ENCODE assay signal across 9 mouse cellular contexts in the genomic region with DNA sequence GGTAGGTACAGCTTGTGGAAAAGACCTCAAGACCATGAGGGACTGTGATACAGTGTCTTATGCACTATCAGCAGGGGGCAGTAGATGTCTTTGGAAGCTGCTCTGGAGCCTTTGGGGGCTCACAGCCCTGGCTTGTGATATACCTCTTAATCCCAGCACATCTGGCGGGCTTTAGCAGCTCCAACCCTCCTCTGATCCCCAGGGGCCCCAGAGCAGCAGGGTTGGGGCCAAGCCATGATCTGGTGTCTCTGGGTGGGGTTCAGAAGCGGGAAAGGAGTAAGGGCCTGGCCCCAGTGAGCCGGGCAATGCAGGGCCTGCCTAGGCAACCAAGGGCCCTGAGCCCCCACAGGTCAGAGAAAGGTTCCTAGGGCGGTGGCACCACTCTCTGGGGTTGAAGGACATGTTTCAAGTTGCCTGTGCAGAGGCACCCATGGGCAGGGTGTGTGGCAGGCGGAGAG. TPM values are rescaled to one million over a fixed set of nuclear protein-coding genes. Genes with fewer than 3 reads are reported as not detected.
DNase-seq lines count a peak whose midpoint lies in the region; ATAC-seq lines count a peak whose summit lies in the region.
"Had no signal": no experiment of that assay in that cellular context is flagged by ENCODE, and none has a peak within 500 bp of the region (broad histone marks: within the 10 kb centered on the region; RNA-seq: fewer than 3 reads in every experiment).

No protein-coding gene starts in this region.

- H3K4me2 ChIP-seq in midbrain, embryonic 12.5 days (replicated peaks), result no peak overlapping the region

- no peak overlapping the region for H3K27ac ChIP-seq in midbrain, embryonic 12.5 days (replicated peaks)

- peak; percentile 27; the same call in 1 of the 2 replicates for ATAC-seq in midbrain, embryonic 12.5 days (ENCODE audit: low FRiP score, low read depth)

- H3K9me3 ChIP-seq in midbrain, embryonic 12.5 days, result no peaks in the 10 kb centered on the region

- H3K4me3 ChIP-seq in midbrain, embryonic 12.5 days, result no peak overlapping the region

- peak; percentile 44 for DNase-seq in adrenal gland, postnatal 10 days
- DNase-seq in adrenal gland, postnatal 4 days (ENCODE audit: low spot score in 2 of 2), result no peak
- peak; percentile 85 for DNase-seq in A20 (ENCODE audit: low read depth, low spot score)
- peak; percentile 89 for DNase-seq in embryo, embryonic 10.5 days (ENCODE audit: low spot score)
- peak; percentile 75 to 83 for DNase-seq in heart, adult 18-20 months
- peak; percentile 57 to 74 for DNase-seq in kidney, postnatal 4 days
- DNase-seq in thymus, postnatal 10 days (ENCODE audit: low spot score in 2 of 2), result peak; percentile 77 to 87

- H3K27me3 ChIP-seq in midbrain, embryonic 12.5 days, result no peaks in the 10 kb centered on the region; the same call in 1 of the 2 replicates

- H3K36me3 ChIP-seq in midbrain, embryonic 12.5 days, result no peaks in the 10 kb centered on the region

- WGBS in midbrain, embryonic 12.5 days, result 62% methylated on average over 5 of the region's 5 CpGs

- H3K4me1 ChIP-seq in midbrain, embryonic 12.5 days, result no peaks in the 10 kb centered on the region

- no peak overlapping the region for H3K9ac ChIP-seq in midbrain, embryonic 12.5 days (replicated peaks)

RNA-seq across cellular contexts. Expression of a gene that starts 0.9 kb away (rescaled TPM):
- 100 to 1,000 TPM; 196 to 793 TPM for total RNA-seq in adrenal gland, postnatal 10 days (2021)
- 100 to 1,000 TPM in 1 of 2 experiments, 10 to 100 TPM in 1; 79.5 to 219 TPM for total RNA-seq in adrenal gland, postnatal 4 days (2021)
- 1 to 10 TPM; 1.8 to 2.6 TPM for total RNA-seq in heart, adult 18-20 months (2021)
- 0.66 TPM in 1 of 2 replicates, not detected in the other for polyA plus RNA-seq in midbrain, embryonic 12.5 days (2016; fragmentation: Nextera tagmentation; extraction: Ambion mirVana)
- total RNA-seq: layer of hippocampus, postnatal 36 days had no signal

RNA-seq across cellular contexts. Expression of a gene that starts 6.0 kb away (rescaled TPM):
- total RNA-seq in adrenal gland, postnatal 10 days (2021), result not detected
- not detected for total RNA-seq in adrenal gland, postnatal 4 days (2021)
- not detected for total RNA-seq in heart, adult 18-20 months (2021)
- polyA plus RNA-seq in midbrain, embryonic 12.5 days (2016; fragmentation: Nextera tagmentation; extraction: Ambion mirVana), result 0.56 TPM in 1 of 2 replicates, not detected in the other
- total RNA-seq: layer of hippocampus, postnatal 36 days had no signal

RNA-seq across cellular contexts. Expression of a gene that starts 19.9 kb away (rescaled TPM):
- 10 to 100 TPM; 26.7 to 39.3 TPM for total RNA-seq in adrenal gland, postnatal 10 days (2021)
- total RNA-seq in adrenal gland, postnatal 4 days (2021), result 10 to 100 TPM; 25.1 to 43.0 TPM
- total RNA-seq in heart, adult 18-20 months (2021), result 10 to 100 TPM; 24.7 to 33.1 TPM
- 9.8 and 11.1 TPM in 2 replicates for polyA plus RNA-seq in midbrain, embryonic 12.5 days (2016; fragmentation: Nextera tagmentation; extraction: Ambion mirVana)

RNA-seq across cellular contexts. Expression of a gene that starts 52.8 kb away (rescaled TPM):
- total RNA-seq in adrenal gland, postnatal 10 days (2021), result 100 to 1,000 TPM; 603 to 610 TPM
- total RNA-seq in adrenal gland, postnatal 4 days (2021), result 100 to 1,000 TPM; 536 to 544 TPM
- total RNA-seq in heart, adult 18-20 months (2021), result 1,000 to 10,000 TPM in 1 of 2 experiments, 100 to 1,000 TPM in 1; 997 to 1,066 TPM
- 163 and 183 TPM in 2 replicates for polyA plus RNA-seq in midbrain, embryonic 12.5 days (2016; fragmentation: Nextera tagmentation; extraction: Ambion mirVana)

RNA-seq across cellular contexts. Expression of a gene that starts 58.0 kb away (rescaled TPM):
- total RNA-seq in adrenal gland, postnatal 10 days (2021), result 1,000 to 10,000 TPM in 1 of 2 experiments, 100 to 1,000 TPM in 1; 272 to 1,179 TPM
- 100 to 1,000 TPM; 118 to 299 TPM for total RNA-seq in adrenal gland, postnatal 4 days (2021)
- total RNA-seq in heart, adult 18-20 months (2021), result under 1 TPM in 1 of 2 experiments, not detected in 1; 0.67 TPM
- polyA plus RNA-seq in midbrain, embryonic 12.5 days (2016; fragmentation: Nextera tagmentation; extraction: Ambion mirVana), result 1.0 and 1.1 TPM in 2 replicates
- total RNA-seq: layer of hippocampus, postnatal 36 days had no signal

Comparison
In these comparisons a context has a peak if more than half of its experiments do, and no peak if none do; other contexts are left out.
1. DNase-seq: peak in adrenal gland, postnatal 10 days (single experiment), A20 (single experiment), embryo, embryonic 10.5 days (single experiment), heart, adult 18-20 months (2 of 2), kidney, postnatal 4 days (2 of 2) and thymus, postnatal 10 days (2 of 2); none in adrenal gland, postnatal 4 days (0 of 2).
2. RNA of a gene that starts 0.9 kb away (total RNA-seq): 196 to 793 TPM in adrenal gland, postnatal 10 days and 79.5 to 219 TPM in adrenal gland, postnatal 4 days; 1.8 to 2.6 TPM in heart, adult 18-20 months; every median in the first group is over 10 times any median in the second.